Mouse (Mus musculus) adipocyte (in vitro differentiated cells): Measurements from ENCODE around the gene Gpa33.
"Not testable (repeated sequence)": the region's sequence is repeated elsewhere in the genome, so short reads cannot be mapped to it uniquely, and the experiment has no call there.

ENCODE experiments used
- DNase-seq: peaks from one replicate; pipeline ENCODE4 v3.0.0-alpha.2; 2016; ENCODE audit warnings: low spot score

Gene Gpa33

DNA sequence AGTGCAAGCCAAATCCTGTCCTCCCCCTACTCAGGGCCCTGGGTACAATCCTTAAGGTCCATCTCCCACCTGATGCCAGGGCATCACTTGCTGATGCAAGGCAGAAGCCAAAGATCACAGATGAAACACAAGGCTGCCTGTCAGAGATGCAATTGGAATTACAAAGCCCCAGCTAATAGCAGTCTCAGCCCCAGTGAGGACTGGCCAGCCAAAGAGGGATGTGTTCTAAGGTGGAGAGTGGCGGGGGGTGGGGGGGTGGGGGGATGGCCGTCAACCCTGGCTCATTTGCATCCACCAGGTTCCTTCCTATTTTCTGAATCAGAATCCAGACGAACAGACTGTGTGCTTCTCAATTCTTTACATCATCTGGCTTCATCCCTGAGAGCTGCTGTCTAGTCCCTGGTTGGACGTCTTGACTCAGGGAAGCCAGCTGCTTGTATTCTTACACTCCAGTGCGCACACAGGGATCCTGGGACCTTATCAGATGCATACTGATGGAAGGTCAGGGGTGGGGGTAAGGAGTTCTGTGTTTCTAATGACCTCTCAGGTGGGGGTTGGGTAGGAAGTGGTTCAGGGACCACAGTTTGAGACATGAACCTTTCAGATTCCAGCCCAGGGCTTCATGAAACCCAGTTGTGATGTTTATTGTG, 5.2 kb downstream of the Gpa33 start:
- no peak for DNase-seq

DNA sequence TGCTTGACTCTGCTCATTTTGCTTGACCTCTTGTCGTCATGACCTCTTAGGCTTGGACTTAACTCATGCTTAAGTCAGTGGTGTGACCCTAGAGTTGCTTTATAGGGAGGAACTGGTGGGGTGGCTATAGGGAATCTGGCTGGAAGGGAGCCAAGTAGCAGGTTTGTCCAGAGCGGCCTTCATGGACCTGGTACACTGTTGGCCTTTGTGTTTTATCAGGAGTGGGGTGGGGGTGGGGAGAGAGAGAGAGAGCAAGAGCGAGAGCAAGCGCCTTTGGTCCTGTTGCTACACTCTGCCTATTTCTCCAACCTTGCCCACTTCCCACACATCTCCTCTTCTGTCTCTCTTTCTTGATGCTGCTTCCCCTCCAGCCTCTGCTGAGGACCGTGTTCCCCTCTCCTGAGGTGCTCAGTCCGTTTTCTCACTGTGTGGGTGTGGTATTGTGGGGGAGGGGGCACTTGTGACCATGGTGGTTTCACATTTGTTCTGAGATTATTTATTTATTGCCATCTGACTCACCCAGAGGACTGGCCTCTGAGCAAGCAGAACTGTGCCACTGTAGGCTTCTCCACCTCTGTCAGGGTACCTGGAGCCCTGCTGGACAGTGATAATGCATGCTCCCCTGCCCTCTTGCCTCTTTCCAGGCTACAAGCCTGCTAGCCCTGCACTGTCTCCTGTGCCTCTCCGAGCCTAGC, 7.4 kb downstream of the Gpa33 start:
- DNase-seq = no peak

DNA sequence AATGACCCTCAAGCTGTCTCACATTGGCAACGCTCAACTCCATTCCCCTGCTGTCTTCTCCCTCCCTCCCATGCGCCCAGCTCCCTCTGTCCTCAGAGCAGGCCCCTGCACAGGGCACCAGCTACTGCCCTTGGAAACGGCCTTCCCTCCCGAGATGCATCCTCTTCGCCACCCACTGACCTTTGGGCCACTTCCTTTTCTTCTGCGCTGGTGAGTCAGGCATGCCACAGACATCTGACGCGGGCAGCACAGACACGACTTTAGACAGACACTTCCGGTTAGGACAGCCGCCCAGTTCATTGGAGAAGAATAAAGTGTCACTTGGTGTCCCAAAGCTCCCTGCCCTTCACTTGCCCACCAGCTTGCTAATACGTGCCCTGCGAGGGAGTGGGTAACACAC, 8.1 kb downstream of the Gpa33 start:
- no peak for DNase-seq

DNA sequence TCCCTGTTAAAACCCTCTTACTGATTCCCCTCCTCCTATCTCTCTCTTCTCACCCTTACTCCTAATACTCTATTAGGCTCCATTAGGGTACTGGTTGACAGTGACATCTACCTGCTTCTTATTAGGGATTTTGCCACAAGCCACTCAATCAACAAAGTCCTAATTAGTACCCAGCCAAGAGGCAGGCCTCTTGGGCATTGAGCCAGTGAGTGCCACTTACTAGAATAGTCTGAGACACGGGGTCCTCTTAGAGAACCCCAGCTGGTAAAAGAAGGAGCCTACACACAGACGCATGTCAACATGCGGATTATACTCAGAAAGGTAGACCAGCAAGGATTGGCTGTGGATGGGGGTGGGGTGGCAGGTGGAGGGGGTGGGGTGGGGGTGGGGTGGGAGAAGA, 9.1 kb downstream of the Gpa33 start:
- DNase-seq = no peak

DNA sequence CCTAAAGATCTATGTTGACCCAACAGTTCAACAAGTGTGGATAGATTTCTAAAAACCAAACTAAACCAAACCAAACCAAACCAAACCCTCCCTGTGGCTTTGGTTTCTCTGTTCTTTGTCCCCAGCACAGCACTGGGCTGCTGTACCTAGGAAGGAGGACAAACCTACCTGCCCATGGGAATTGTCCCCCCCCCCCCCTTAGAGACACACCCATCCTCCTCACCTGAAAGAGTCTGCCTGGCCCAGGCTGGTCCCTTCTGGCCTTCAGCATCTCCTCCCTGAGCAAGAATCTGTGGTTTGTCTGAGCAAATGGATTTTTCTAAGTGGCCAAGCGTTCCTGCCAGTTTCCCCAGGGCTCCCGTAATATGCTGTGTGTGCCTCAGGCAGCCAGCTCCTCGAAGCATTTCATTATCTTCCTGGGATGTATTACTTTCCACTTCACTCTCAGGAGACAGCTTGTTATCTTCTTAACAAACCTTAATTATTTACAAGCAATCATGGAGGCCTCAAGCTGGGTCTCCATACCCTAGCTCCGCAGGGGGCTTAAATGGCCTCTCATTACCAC, 9.7 kb downstream of the Gpa33 start:
- DNase-seq = no peak

DNA sequence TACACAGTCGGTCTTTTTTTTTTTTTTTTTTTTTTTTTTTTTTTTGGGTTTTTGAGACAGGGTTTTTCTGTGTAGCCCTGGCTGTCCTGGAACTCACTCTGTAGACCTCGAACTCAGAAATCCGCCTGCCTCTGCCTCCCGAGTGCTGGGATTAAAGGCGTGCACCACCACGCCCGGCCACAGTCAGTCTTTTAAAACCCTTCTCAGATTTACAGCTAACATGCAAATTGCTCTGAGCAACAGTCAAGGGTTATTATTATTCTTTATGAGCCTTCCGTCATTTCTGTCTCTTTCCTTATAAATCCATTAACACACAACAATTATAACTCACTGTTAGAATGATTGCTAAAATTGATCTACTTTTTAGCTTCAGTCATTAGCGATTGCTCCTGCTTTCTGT, 11.8 kb downstream of the Gpa33 start:
- DNase-seq = not testable (repeated sequence)

DNA sequence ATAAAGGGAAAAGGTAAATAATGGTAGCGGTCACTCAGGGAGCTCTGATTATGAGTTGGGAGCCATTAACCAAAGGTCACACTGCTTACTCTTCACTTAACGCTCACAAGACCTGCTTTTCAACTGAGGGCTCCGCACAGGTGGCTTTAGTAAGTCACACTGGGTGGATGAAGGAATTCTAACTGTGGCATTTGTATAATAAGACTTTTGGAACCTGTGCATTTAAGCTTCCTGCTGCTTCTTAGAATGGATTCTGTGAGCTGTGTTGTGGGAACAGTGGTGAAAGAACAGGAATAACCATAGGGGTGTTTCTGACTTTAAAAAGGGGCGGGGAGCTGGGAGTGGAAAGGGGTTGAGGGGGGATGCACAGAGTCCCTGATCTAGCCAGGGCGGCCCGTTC, 12.3 kb downstream of the Gpa33 start:
- no peak for DNase-seq

DNA sequence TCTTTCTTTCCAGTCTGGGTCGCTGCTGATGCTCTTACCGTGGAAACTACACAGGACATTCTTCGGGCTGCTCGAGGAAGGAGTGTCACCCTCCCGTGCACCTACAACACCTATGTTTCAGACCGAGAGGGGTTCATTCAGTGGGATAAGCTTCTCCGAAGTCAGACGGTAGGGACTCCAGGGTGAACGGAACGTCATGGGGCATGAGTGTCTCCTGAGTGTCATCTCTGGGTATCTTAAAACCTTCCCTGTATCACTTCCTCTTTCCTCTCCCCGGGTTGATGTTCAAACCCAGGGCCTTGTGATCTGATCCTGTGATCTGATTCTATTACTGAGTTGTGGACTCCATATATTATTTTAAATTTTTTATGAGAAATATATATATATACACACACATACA, 16.6 kb downstream of the Gpa33 start:
- no peak for DNase-seq

DNA sequence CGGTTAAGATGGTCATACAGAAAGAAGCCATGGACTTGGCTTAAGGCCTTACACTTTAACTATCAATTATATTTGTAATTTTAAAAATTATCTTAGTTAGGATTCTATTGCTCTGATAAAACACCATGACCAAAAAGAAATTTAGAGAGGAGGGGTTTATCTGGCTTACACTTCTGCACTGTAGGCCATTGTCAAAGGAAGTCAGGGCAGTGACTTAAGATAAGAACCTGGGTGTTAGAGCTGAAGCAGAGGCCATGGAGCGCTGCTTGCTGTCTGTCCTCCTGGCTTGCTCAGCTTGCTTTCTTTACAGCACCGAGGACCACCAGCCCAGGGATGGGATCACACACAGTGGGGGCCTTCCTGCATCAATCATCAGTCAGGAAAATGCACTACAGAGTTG, 17.6 kb downstream of the Gpa33 start:
- DNase-seq = no peak

DNA sequence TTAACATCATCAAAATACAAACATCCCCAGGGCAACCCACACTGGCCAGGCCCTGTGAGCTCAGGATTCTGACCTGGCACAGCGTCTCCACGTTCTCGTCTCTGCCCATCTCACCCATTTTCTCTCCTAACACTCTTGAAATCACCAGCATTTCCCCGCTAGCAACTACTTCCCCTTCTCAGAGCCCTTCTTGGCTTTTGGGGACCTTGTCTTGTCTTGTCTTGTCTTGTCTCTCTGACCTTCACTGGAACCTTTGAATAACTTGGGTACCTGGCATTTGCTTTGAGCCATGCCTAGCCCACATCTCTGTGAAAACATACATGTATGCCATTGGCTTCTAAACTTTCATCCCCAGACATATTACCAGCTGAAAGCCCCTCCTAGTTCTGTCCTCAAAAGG, 19.4 kb downstream of the Gpa33 start:
- DNase-seq = no peak

DNA sequence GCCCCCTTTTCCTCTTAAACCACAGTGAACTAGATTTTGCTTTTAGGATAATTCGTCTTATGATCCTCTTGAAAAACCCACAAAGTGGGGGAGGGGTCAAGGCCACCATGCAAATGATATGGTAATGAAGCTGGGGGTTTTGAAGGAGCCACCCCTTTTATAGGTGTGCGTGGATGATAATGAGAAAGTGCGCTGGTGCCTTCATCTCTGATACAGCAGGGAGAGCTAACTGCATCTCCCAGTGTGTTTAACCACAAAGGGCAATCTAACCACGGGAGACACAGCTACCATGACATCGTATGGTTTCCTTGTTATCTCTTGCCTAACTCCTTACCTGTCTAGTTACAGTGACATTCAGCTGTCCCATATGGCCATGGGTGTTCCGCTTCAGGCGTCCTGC, 20.0 kb downstream of the Gpa33 start:
- DNase-seq = no peak

DNA sequence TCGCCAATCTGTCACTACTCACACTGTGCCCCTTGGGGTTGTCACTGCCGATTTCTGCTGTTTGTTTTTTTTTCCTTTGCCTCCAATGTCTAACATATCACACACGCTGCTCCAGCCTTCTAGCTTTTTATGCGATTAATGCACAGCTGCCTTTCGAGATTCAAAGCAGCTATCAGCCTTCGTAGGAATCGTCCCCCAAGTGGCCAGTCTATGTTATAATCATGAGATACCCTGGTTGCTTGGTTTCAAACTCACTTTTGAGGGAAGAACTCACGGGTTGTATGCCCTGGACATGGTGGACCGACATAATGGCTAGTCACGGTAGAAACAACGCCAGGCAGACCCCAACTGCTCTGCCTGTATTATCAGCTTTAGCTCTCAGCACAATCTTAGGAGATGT, 21.3 kb downstream of the Gpa33 start:
- no peak for DNase-seq

DNA sequence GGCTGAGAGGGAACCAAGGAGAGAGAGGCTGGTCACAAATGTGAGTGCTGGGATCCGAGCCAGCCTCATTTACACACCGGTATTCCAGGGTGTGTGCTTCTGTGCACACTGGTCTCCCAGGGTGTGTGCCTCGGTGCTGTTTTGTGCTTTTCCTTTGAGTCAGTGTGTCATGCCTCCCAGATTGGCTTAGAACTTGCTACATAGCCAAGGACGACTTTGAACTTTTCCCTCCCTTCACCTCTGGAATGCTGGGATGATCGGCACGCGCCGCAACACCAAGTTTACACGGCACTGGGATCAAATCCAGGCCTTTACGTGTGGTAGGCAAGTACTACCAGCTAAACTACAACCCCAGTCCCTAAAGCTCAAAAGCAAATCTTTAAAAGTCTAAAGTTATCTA, 22.0 kb downstream of the Gpa33 start:
- DNase-seq = no peak

DNA sequence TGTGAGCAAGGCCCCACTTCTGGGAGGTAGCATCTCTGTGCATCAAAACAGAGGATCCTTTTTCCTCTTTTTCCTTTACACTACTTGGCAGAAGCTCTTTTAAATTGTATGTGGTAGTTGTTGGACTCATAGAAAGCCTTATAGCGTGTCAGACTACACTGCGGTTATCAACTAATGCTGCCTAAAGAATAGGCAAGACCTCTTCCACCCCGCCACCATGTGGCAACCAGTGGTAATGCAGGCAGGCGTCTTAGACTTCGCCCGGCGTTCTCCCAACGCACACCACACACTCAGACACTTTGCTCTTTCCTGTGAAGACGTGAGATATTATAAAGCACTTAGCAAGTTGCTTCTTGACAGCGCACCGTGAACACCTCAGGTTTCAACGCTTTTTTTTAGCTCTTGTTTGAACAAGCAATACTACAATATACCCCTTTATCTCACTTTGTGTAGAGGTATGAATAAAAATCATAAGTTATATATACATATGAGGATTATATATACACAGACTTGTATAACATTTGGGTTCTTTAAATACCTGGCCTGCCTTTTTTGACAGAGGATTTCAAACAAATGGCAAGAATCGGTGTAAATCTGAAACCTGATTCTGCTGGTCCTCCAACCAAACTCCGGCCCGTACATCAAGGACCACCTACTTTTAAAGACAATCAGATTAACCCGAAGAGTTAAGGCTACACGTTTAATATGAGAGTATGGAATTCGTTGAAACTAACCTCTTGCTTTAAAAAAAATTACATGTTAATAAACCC, 23.5 kb downstream of the Gpa33 start:
- DNase-seq = peak; percentile 86

DNA sequence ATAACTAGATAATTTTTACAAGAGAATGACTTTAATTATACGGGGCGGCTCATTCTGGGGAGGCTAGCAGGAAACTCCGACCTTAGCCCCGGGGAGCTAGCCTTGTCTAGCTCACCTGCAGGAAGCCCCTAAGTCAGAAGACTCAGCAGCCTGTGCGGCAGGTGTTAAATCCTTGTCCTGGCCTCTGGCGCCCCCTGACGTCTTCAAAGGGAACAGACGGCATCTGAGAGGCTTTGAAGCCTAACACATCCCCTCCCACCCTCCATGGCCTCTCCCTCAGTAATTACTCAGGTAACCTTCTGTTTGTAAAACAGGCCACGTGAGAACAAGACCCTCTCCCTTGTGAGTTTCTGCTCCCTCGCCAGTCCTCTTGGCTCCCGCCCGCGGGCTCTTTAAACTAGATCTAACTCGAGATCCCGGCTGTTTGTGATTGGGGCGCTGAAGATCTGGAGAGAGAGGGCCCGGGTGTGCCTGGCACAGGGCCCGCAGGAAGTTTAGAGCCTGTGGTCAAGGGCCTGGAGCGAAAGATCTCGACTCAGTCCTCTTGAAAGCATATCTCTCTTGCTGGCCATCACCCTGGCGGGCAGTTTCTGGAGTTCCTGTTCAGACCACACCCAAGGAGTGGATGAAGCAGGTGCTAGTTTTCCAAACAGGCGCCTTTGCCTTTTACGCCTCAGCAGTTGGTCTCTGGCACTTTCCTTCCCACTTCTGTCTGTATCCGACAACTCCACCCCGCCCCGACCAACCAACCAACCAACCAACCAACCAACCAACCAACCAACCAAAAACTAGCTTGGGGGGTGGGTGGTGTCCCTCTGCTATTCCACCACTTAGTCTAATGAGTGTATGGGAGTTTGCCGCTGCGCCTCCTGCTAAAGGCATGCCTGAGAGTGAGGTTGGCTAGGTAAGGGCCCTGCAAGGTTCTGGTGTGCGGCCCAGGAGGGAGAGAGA, 24.4 kb downstream of the Gpa33 start:
- peak; percentile 76 for DNase-seq

DNA sequence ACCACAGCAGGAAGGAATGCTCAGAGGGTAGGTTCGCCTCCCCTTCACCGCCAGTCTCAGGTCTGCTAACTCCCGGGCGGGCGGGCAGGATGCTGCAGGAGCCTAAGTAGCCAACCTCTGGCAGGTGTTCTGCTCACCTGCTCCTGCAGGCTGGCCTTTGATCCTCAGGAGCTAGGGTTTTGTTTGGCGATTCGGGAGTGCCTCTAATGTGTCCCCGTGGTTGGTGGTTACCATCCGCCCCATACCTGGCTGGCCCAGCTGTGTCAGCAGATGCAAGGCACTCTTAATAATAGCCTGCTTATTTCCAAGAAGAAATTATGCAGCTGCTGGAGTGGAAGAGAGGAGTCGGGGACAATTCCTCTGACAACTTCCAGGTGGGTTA, 25.1 kb downstream of the Gpa33 start:
- no peak for DNase-seq

DNA sequence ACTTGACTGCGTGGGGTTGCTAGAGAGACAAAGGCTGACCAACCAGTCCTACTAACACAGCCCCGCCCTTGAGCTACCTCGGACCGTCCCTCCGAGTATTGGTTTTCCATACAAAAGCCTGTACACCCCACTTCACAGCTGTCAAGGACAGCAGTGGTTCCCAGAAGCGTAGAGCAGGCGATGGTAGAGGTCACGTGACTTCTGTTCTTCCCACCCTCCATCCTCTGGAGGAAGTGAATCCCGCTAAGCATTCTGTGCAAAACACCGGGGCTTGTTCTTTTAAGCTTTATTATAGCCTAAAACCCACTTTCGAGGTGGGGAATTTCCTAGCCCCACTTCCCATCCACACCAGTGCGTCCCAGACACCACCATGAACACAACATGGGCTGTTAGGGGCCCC, 27.7 kb downstream of the Gpa33 start:
- no peak for DNase-seq

DNA sequence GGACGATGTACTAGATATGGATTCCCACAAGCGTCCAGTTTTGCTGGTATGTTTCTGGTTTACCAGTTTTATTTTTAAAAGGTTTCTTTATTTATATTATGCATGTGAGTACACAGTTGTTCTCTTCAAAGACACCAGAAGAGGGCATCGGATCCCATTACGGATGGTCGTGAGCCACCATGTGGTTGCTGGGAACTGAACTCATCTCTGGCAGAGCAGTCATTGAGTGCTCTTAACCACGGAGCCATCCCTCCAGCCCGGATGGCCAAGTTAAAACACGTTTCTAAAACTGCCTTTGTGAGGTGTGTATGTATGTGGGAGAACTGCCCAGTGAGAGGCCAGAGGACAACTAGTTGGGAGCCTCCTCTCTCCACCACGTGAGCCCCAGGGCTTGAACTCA, 28.6 kb downstream of the Gpa33 start:
- no peak for DNase-seq

DNA sequence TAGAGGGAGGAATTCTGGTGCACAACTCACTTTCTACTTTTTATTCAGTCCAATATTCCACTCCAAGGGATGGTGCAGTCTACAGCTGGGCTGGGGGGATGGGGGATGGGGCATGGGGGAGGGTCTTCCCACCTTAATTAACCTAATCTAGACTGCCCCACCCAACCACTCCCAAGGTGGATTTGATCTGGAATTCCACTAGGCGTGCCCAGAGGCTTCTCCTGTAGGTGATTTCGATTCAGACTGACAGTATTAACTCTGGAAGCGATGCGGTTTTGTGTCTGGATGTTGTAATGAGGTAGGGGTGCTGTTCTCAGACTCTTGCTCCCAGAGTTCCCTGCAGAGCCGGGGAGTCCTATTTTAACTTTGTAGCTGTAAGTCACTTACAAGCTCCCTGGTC, 30.1 kb downstream of the Gpa33 start:
- DNase-seq = no peak

DNA sequence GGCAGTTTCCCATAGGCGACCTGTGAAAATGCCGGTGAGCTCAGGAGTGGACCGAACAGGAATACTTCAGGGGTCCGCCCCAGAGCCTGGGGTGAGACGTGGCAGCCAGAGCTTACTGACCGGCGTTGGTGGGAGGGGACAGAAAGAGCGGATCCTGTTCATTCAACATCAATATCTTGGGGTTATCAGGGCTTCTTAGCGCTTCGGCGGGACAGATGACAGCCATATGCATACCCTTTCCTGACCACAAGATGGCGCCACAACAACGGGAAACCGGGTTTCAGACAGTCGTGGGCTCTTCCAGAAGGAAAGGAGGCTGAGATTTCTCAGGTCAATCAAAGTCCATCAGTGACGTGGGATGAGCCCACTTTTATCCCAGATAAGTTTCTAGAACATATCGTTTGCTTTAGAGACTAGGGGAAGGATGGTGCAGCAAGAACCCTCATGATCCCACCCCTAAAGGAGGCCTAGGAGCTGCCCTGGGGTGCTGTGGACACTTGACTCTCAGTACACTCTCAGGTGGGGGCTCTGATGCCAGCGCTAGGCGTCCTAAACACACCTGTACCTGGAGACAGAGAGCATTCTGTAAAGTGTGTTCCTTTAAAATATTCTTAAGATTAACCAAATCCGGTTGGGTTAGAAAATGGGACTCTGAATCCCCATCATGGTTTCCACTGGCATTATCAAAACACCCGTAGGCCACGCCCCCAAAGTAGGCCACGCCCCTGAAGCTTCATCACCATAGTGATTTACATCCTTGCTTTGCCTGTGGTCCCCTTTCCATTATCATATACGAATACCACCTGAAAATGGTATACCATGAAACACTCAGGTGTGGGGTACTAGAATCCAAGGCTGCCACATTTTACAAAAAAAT, 30.8 kb downstream of the Gpa33 start:
- peak; percentile 73 for DNase-seq

DNA sequence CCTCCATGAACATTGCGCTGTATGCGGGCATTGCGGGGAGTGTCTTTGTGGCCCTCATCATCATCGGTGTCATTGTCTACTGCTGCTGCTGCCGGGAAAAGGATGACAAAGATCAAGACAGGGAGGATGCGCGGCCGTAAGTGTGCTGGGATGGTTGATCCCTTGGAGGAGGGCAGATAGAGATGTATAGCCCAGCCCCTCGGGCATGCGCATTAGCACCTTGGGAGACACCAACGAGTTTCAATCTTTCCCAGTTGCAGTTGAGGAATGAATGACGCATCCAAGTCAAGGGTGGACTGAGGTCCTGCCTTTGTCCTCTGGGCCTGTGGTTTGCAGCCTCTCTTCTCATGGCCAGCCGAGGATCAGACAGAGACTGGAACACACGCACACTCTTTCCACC, 34.5 kb downstream of the Gpa33 start:
- DNase-seq = no peak
